Mouse (Mus musculus) C2C12 (cell line): ENCODE measurements at regions not wholly inside any gene's neighbourhood (a gene's known extent, or its start where the extent isn't known, plus 50 kb on each side); places are given as distances from the start of the nearest gene placed in this dataset.
"Not testable (repeated sequence)": the region's sequence is repeated elsewhere in the genome, so short reads cannot be mapped to it uniquely, and the experiment has no call there.

Source experiments
- H3K27me3 ChIP-seq: one replicate; pipeline ENCODE4 v1.6.1; 2011; ENCODE audit not compliant: control insufficient read depth, insufficient read depth, insufficient read length
- H3K36me3 ChIP-seq: one replicate; pipeline ENCODE4 v1.6.1; 2011; ENCODE audit not compliant: control insufficient read depth, insufficient read depth
- H3K4me3 ChIP-seq: one replicate; pipeline ENCODE4 v1.5.1; 2011; ENCODE audit warnings: mild to moderate bottlenecking, control low read depth; ENCODE audit not compliant: poor library complexity, insufficient read depth, severe bottlenecking
- H3K79me2 ChIP-seq: one replicate; pipeline ENCODE4 v1.6.1; 2011; ENCODE audit not compliant: control insufficient read depth, insufficient read depth
- H3K79me3 ChIP-seq: one replicate; pipeline ENCODE4 v1.6.1; 2011; ENCODE audit warnings: low read depth, control low read depth
- H3ac ChIP-seq: one replicate; pipeline ENCODE3; 2011; ENCODE audit warnings: low read depth; ENCODE audit not compliant: control insufficient read depth, insufficient read length
- CEBPB ChIP-seq: IDR thresholded peaks from one replicate; pipeline ENCODE4 v1.6.1; 2011; ENCODE audit warnings: low read depth, mild to moderate bottlenecking, control low read depth, moderate library complexity
- CTCF ChIP-seq: IDR thresholded peaks from one replicate; pipeline ENCODE4 v1.5.1; 2011; ENCODE audit not compliant: control insufficient read depth, insufficient read depth, insufficient read length
- FOSL1 ChIP-seq: IDR thresholded peaks from one replicate; pipeline ENCODE4 v1.8.0; 2011; ENCODE audit warnings: mild to moderate bottlenecking, low read length; ENCODE audit not compliant: poor library complexity, insufficient read depth, severe bottlenecking
- MAX ChIP-seq: IDR thresholded peaks from one replicate; pipeline ENCODE4 v1.6.1; 2011; ENCODE audit warnings: mild to moderate bottlenecking, control low read depth
- MYOD1 ChIP-seq: IDR thresholded peaks from one replicate; pipeline ENCODE4 v1.6.1; 2011; ENCODE audit warnings: low read depth; ENCODE audit not compliant: control insufficient read depth, insufficient read length
- MYOG ChIP-seq: IDR thresholded peaks from one replicate; pipeline ENCODE4 v1.6.1; 2011; ENCODE audit not compliant: control insufficient read depth, insufficient read length; ENCODE audit errors: extremely low read depth
- USF1 ChIP-seq: IDR thresholded peaks from one replicate; pipeline ENCODE4 v1.6.1; 2011; ENCODE audit warnings: low read depth, mild to moderate bottlenecking, control low read depth, moderate library complexity

DNA sequence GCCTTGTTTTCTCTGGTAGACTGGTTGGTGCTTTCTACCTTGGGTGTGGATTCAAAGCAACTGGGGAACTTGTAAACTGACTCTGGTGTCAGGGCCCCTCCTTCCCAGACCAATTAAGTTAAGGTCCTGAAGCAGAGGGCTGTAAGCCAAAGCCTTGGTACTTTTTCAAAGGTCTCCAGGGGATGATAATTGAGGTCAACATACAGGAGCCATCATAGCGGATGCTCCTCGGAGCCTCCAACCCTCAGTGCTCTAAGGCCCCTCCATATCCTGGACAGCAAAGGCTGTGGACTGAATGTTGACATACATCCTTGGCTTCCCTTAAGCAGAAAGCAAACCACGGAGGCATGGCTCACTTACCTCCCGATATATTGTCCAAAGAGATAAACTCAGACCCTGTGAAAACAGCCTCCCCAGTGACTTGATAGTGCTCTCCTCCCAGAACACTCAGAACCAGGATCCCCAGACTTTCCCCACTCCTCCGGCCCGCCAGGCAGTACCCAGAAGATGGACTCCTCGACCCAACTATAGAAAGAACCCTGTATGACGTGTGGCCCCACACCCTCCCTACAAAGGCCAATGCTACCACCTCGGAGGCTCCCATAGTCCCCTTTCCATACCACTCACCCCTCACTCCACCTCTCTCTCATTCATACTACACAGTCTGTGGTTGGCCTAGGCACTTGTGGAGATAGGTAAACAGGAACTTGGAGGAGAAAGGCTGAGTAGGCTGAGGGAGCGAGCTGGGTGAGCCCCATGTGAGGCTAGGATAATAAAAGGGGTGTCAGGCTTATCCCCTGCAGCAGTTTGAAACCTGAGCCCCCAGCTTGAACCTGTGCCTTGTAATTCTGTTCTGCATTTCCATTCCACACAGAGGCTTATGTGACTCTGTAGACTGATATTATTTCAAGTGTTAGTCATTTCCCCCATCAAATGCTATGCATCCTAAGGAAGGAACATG is 118.8 kb upstream of the Arid1b start:
- Histone ChIP-seq H3K27me3 (peaks cover 14% of the 10 kb centered on the region), H3K79me3 (no peaks in the 10 kb centered on the region), H3K36me3 (no peaks in the 10 kb centered on the region), H3K79me2 (no peaks in the 10 kb centered on the region), H3K4me3 (no peak overlapping the region), H3ac (no peak overlapping the region)
- no peak for TF ChIP-seq MAX
- TF ChIP-seq USF1: no peak
- no peak for TF ChIP-seq CEBPB
- no peak for TF ChIP-seq MYOG
- TF ChIP-seq CTCF: no peak
- no peak for TF ChIP-seq FOSL1
- no peak for TF ChIP-seq MYOD1

- TF ChIP-seq MAX (no peak), CTCF (no peak), USF1 (no peak), MYOG (no peak), MYOD1 (no peak), FOSL1 (no peak), CEBPB (no peak)
- Histone ChIP-seq H3K27me3 (peaks cover 14% of the 10 kb centered on the region), H3K79me2 (no peaks in the 10 kb centered on the region), H3K36me3 (no peaks in the 10 kb centered on the region), H3K79me3 (no peaks in the 10 kb centered on the region), H3ac (no peak overlapping the region), H3K4me3 (no peak overlapping the region)
These were observed 117.7 kb upstream of the Arid1b start for GRCm38 (mm10) chr17:4876431-4876830.

DNA sequence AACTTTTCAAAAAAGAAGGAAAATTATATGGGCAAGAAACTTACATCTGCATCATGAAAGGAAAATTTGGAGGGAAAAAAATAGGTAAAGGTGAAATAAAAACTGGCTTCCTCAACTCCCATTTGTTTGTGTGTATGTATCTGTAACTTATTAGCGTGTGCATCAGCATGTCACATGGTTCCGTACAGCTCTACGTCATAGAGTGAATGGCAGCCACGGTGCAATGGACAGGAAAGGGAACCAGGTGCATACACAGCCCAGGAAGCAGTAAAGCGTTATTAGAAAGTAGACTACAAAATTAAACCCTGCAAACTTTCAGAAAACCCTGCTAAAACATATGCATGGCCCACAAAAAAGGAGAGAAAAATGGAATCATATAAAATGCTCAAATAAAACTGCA is 112.7 kb upstream of the Arid1b start:
- TF ChIP-seq CTCF (no peak), CEBPB (no peak), MYOD1 (no peak), USF1 (no peak), FOSL1 (no peak), MAX (no peak), MYOG (no peak)
- H3K79me2 ChIP-seq: no peaks in the 10 kb centered on the region
- H3K79me3 ChIP-seq: no peaks in the 10 kb centered on the region
- H3K4me3 ChIP-seq: no peak overlapping the region
- H3K27me3 ChIP-seq: peaks cover 8% of the 10 kb centered on the region
- no peaks in the 10 kb centered on the region for H3K36me3 ChIP-seq
- no peak overlapping the region for H3ac ChIP-seq

- Histone ChIP-seq H3K79me2 (no peaks in the 10 kb centered on the region), H3ac (no peak overlapping the region), H3K4me3 (no peak overlapping the region), H3K27me3 (peaks cover 6% of the 10 kb centered on the region), H3K79me3 (no peaks in the 10 kb centered on the region), H3K36me3 (no peaks in the 10 kb centered on the region)
- no peak for TF ChIP-seq MYOD1
- TF ChIP-seq FOSL1: no peak
- no peak for TF ChIP-seq USF1
- TF ChIP-seq CEBPB: no peak
- no peak for TF ChIP-seq MYOG
- no peak for TF ChIP-seq MAX
- TF ChIP-seq CTCF: no peak
These were observed 110.0 kb upstream of the Arid1b start for GRCm38 (mm10) chr17:4884083-4884482.

- Histone ChIP-seq H3K36me3 (no peaks in the 10 kb centered on the region), H3K4me3 (no peak overlapping the region), H3K79me3 (no peaks in the 10 kb centered on the region), H3K79me2 (no peaks in the 10 kb centered on the region), H3K27me3 (peaks cover 11% of the 10 kb centered on the region), H3ac (no peak overlapping the region)
- TF ChIP-seq MYOD1: no peak
- no peak for TF ChIP-seq FOSL1
- no peak for TF ChIP-seq MYOG
- TF ChIP-seq CEBPB: no peak
- TF ChIP-seq CTCF: no peak
- no peak for TF ChIP-seq USF1
- TF ChIP-seq MAX: no peak
These were observed 109.4 kb upstream of the Arid1b start for GRCm38 (mm10) chr17:4884761-4885160.

- H3ac ChIP-seq, H3K27me3 ChIP-seq, H3K36me3 ChIP-seq, H3K79me2 ChIP-seq, H3K4me3 ChIP-seq, H3K79me3 ChIP-seq: not testable (repeated sequence)
These were observed 106.8 kb upstream of the Arid1b start for GRCm38 (mm10) chr17:4887331-4887730.
